Mouse (Mus musculus) CH12.LX (cell line): ENCODE results near the gene Nol10. TPM values are rescaled to one million over a fixed set of nuclear protein-coding genes. Genes with fewer than 3 reads are reported as not detected.

Experiments used
- DNase-seq: peaks from one replicate; pipeline ENCODE4 v3.0.0-alpha.2; 2013; ENCODE audit errors: extremely low read depth
- H3K27ac ChIP-seq: 2 replicates; pipeline ENCODE4 v1.5.1; 2012; ENCODE audit warnings: low read depth, mild to moderate bottlenecking, control low read depth, moderate library complexity; ENCODE audit not compliant: insufficient read depth
- H3K27me3 ChIP-seq: replicated peaks from 2 replicates; pipeline ENCODE3; 2012; ENCODE audit warnings: inconsistent platforms
- H3K36me3 ChIP-seq, 2 experiments: replicated peaks in 1 of 2; 2 replicates each; pipeline versions ENCODE3 to v1.6.1; 2012; ENCODE audit warnings: inconsistent platforms in 1 of 2, low read length in 1 of 2, mild to moderate bottlenecking in 1 of 2, mixed read lengths in 1 of 2, moderate library complexity in 1 of 2; ENCODE audit not compliant: control insufficient read depth in 1 of 2, insufficient read depth in 1 of 2
- H3K4me1 ChIP-seq, 2 experiments: 2 replicates each; pipeline ENCODE4 v1.6.1; 2012; ENCODE audit warnings: inconsistent platforms in 1 of 2, moderate library complexity in 1 of 2; ENCODE audit not compliant: insufficient read depth in 2 of 2, control insufficient read depth in 1 of 2
- H3K4me2 ChIP-seq: 2 replicates; pipeline ENCODE4 v1.6.1; 2012; ENCODE audit warnings: low read depth, mild to moderate bottlenecking, control low read depth; ENCODE audit not compliant: poor library complexity, insufficient read depth, severe bottlenecking
- H3K4me3 ChIP-seq, 3 experiments: fragments of 150-350 bp in 1 of 3; sonication (generic) in 1 of 3; replicated peaks in 1 of 3; 2 replicates each; pipeline versions ENCODE3 to v1.5.1; 2011 to 2012; ENCODE audit warnings: low read depth in 2 of 3, low read length in 2 of 3, mild to moderate bottlenecking in 2 of 3, moderate library complexity in 2 of 3, control low read depth in 1 of 3, improper control_type of control experiment in 1 of 3, inconsistent platforms in 1 of 3, mixed read lengths in 1 of 3; ENCODE audit not compliant: poor library complexity in 1 of 3
- H3K79me2 ChIP-seq: replicated peaks from 2 replicates; pipeline ENCODE4 v1.6.1; 2012; ENCODE audit warnings: mild to moderate bottlenecking, moderate library complexity; ENCODE audit not compliant: control insufficient read depth, poor library complexity, insufficient read depth, severe bottlenecking; ENCODE audit errors: extremely low read depth
- H3K9ac ChIP-seq: 2 replicates; pipeline ENCODE4 v1.6.1; 2012; ENCODE audit warnings: low read depth, mild to moderate bottlenecking, control low read depth, moderate library complexity; ENCODE audit not compliant: insufficient read depth
- H3K9me3 ChIP-seq: replicated peaks from 2 replicates; pipeline ENCODE3; 2012; ENCODE audit warnings: low read length, inconsistent platforms, mixed read lengths
- CTCF ChIP-seq, 2 experiments: IDR thresholded peaks in 1 of 2; conservative IDR thresholded peaks in 1 of 2; 2 replicates each; pipeline ENCODE4 v1.5.1; 2011 to 2012; ENCODE audit warnings: low read depth in 2 of 2, low read length in 2 of 2, improper control_type of control experiment in 1 of 2, inconsistent platforms in 1 of 2, mild to moderate bottlenecking in 1 of 2, moderate library complexity in 1 of 2
- E2F4 ChIP-seq: IDR thresholded peaks from 2 replicates; pipeline ENCODE4 v1.6.1; 2011; ENCODE audit warnings: low read depth, low read length, improper control_type of control experiment; ENCODE audit not compliant: insufficient replicate concordance
- GABPA ChIP-seq: IDR thresholded peaks from 2 replicates; pipeline ENCODE4 v1.6.1; 2012; ENCODE audit warnings: low read depth, low read length, improper control_type of control experiment, inconsistent platforms; ENCODE audit not compliant: insufficient replicate concordance
- IRF4 ChIP-seq: IDR thresholded peaks from 2 replicates; pipeline ENCODE4 v1.6.1; 2014; ENCODE audit warnings: low read depth, mild to moderate bottlenecking, inconsistent platforms, low read length, improper control_type of control experiment
- JUN ChIP-seq: IDR thresholded peaks from 2 replicates; pipeline ENCODE4 v1.6.1; 2011; ENCODE audit warnings: low read depth, mild to moderate bottlenecking, low read length, improper control_type of control experiment, moderate library complexity; ENCODE audit not compliant: insufficient read depth
- KAT2A ChIP-seq: IDR thresholded peaks from 2 replicates; pipeline ENCODE4 v1.6.1; 2012; ENCODE audit warnings: low read length, improper control_type of control experiment, inconsistent platforms; ENCODE audit not compliant: insufficient replicate concordance
- MAFK ChIP-seq: IDR thresholded peaks from 2 replicates; pipeline ENCODE4 v1.6.1; 2011; ENCODE audit warnings: low read length, improper control_type of control experiment; ENCODE audit not compliant: insufficient replicate concordance
- MAX ChIP-seq: IDR thresholded peaks from 2 replicates; pipeline ENCODE4 v1.6.1; 2011; ENCODE audit warnings: low read length, improper control_type of control experiment
- MEF2A ChIP-seq: IDR thresholded peaks from 2 replicates; pipeline ENCODE4 v1.6.1; 2014; ENCODE audit warnings: low read depth, mild to moderate bottlenecking, inconsistent platforms, low read length, improper control_type of control experiment, borderline replicate concordance
- MYC ChIP-seq: IDR thresholded peaks from 2 replicates; pipeline ENCODE4 v1.6.1; 2011; ENCODE audit warnings: low read depth, mild to moderate bottlenecking, improper control_type of control experiment, low read length
- NELFE ChIP-seq: IDR thresholded peaks from 2 replicates; pipeline ENCODE4 v1.6.1; 2011; ENCODE audit warnings: low read depth, low read length, improper control_type of control experiment
- POLR2A ChIP-seq: IDR thresholded peaks from 2 replicates; pipeline ENCODE4 v1.6.1; 2011; ENCODE audit warnings: low read depth, mild to moderate bottlenecking, improper control_type of control experiment, low read length
- POLR2AphosphoS2 ChIP-seq: IDR thresholded peaks from 2 replicates; pipeline ENCODE4 v1.6.1; 2011; ENCODE audit warnings: low read depth, low read length, improper control_type of control experiment
- RCOR1 ChIP-seq: conservative IDR thresholded peaks from 2 replicates; pipeline ENCODE4 v1.6.1; 2012; ENCODE audit warnings: low read depth, mild to moderate bottlenecking, inconsistent platforms, low read length, improper control_type of control experiment
- TBP ChIP-seq: conservative IDR thresholded peaks from 2 replicates; pipeline ENCODE4 v1.6.1; 2011; ENCODE audit warnings: low read depth, low read length, improper control_type of control experiment
- TCF12 ChIP-seq: IDR thresholded peaks from 2 replicates; pipeline ENCODE4 v1.6.1; 2014; ENCODE audit warnings: low read depth, mild to moderate bottlenecking, inconsistent platforms, low read length, improper control_type of control experiment
- USF1 ChIP-seq: IDR thresholded peaks from 2 replicates; pipeline ENCODE4 v1.6.1; 2014; ENCODE audit warnings: low read depth, mild to moderate bottlenecking, inconsistent platforms, low read length, improper control_type of control experiment
- USF2 ChIP-seq: conservative IDR thresholded peaks from 2 replicates; pipeline ENCODE4 v1.6.1; 2011; ENCODE audit warnings: low read depth, low read length, improper control_type of control experiment
- ZC3H11A ChIP-seq: IDR thresholded peaks from 2 replicates; pipeline ENCODE4 v1.6.1; 2012; ENCODE audit warnings: low read depth, mild to moderate bottlenecking, inconsistent platforms, low read length, improper control_type of control experiment
- ZKSCAN1 ChIP-seq: IDR thresholded peaks from 2 replicates; pipeline ENCODE4 v1.6.1; 2012; ENCODE audit warnings: low read depth, inconsistent platforms, low read length, improper control_type of control experiment, borderline replicate concordance
- ZNF384 ChIP-seq: IDR thresholded peaks from 2 replicates; pipeline ENCODE4 v1.6.1; 2012; ENCODE audit warnings: low read depth, low read length, improper control_type of control experiment, inconsistent platforms
- dilution Hi-C: fragments of 300-500 bp; cut with MboI; formaldehyde crosslinking; loops from 2 replicates; pipeline ENCODE4 v1.14.3; 2020; ENCODE audit warnings: low sequenced_read_pairs; ENCODE audit not compliant: extremely low pct_unique_long_range_greater_than_20kb, extremely low pct_ligation_motif_present
- in situ Hi-C: fragments of 300-500 bp; cut with MboI; formaldehyde crosslinking; loops from 3 replicates; pipeline ENCODE4 v1.14.3; 2019; ENCODE audit warnings: low sequenced_read_pairs, low pct_ligation_motif_present, low pct_unique_long_range_greater_than_20kb, mixed read lengths
- polyA plus RNA-seq: library from polyadenylated mRNA; unstranded; fragments of >175 nt; gene quantifications from 2 replicates; pipeline ENCODE4 v1.2.1, GENCODE M21; 2012; ENCODE audit warnings: low read depth; ENCODE audit not compliant: insufficient read length
- total RNA-seq, 2 experiments: library from RNA; depleted of rRNA; stranded (reverse); fragments of 300-350 nt in 1 of 2; fragments of >200 nt in 1 of 2; gene quantifications; 2 replicates each; pipeline ENCODE4 v1.2.3; 2012 to 2014

Gene Nol10
- total and polyA plus RNA-seq, 3 experiments, result 10.9 to 65.8 (median 14.5) TPM

DNA sequence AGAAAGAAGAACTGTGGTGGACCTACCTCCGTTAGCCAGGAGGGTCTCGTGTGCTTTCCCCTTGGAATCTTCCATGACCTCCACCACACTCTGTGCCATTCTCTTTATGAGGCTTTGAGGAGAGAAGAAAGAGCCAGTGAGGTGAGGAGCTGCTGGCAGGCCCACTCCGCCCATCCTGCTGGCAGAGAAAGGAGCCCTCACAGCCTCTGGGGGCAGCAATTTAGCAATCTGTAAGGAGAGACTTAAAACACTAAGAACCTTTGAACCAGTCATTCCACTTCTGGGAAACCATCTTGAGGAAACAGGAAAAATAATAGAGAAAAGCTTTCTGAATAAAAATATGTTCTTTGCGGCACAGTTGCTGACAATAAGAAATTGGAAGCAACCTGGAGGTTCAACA, 40.0 kb upstream of the Nol10 start:
- Histone ChIP-seq H3K9ac (no peak overlapping the region), H3K27ac (no peak overlapping the region), H3K27me3 (peaks cover 7% of the 10 kb centered on the region), H3K36me3 (no peaks in the 10 kb centered on the region), H3K4me1 (peaks cover 3 to 6% of the 10 kb centered on the region in 2 experiments; a peak in 2 of 4 replicates), H3K4me3 (no peak overlapping the region), H3K9me3 (no peaks in the 10 kb centered on the region), H3K79me2 (no peaks in the 10 kb centered on the region), H3K4me2 (no peak overlapping the region)
- in situ Hi-C loops (no loop called here), dilution Hi-C loops (no loop called here)
- DNase-seq, result no peak
- TF ChIP-seq USF2 (no peak), POLR2AphosphoS2 (no peak), TCF12 (no peak), ZC3H11A (no peak), TBP (no peak), ZNF384 (no peak)

DNA sequence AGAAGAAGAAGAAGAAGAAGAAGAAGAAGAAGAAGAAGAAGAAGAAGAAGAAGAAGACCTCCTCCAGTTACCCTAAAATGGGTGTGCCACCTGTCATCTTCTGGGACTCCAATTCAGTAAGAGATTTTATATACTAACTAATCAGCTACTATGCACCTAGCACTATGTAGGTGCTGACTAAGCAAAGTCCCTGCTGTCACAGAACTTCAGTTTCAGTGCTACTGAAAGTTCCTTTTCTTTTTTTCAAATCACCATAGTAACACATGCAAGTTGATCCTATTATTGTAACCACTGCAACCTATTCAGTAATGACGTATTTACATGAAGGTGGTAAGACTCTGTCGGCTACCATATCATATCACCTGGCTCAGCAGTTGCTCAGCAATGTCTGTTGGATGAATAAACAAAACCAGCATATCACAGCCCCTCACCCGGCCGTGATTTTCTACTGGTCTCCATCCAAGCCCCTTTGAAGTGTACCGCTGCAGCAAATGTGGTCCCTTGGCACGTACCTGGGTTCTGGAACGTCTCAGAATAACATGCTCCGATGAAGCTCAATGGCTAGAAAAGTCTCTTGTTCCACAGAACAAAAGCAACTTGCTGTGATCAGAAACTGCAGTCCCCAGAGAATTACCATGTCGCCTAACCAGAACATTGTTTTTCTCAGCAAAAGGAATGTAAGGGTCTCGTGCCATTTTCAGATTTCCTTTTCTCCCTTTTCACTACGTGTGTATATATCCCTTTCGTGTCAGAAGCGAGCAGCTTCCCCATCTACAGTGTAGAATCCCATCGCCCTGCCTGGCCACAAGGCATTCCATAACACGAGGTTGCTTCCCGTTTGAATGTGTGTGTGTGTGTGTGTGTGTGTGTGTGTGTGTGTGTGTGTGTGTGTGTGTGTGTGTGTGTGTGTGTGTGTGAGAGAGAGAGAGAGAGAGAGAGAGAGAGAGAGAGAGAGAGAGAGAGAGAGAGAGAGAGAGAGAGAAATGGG, 37.1 kb upstream of the Nol10 start:
- Histone ChIP-seq H3K79me2 (no peaks in the 10 kb centered on the region), H3K4me2 (peak overlapping the region; percentile 54), H3K36me3 (no peaks in the 10 kb centered on the region), H3K27ac (no peak overlapping the region), H3K27me3 (peaks cover 5% of the 10 kb centered on the region), H3K4me1 (peaks cover 3 to 13% of the 10 kb centered on the region in 2 experiments; a peak in 3 of 4 replicates), H3K9me3 (no peaks in the 10 kb centered on the region), H3K4me3 (no peak overlapping the region), H3K9ac (no peak overlapping the region)
- in situ Hi-C loops, result no loop called here
- no peak for DNase-seq
- dilution Hi-C loops, result no loop called here
- TF ChIP-seq ZNF384, result peak; percentile 27; the same call in 1 of the 2 replicates
- TF ChIP-seq IRF4, result no peak
- peak; percentile 78; the same call in 1 of the 2 replicates for TF ChIP-seq MAFK

DNA sequence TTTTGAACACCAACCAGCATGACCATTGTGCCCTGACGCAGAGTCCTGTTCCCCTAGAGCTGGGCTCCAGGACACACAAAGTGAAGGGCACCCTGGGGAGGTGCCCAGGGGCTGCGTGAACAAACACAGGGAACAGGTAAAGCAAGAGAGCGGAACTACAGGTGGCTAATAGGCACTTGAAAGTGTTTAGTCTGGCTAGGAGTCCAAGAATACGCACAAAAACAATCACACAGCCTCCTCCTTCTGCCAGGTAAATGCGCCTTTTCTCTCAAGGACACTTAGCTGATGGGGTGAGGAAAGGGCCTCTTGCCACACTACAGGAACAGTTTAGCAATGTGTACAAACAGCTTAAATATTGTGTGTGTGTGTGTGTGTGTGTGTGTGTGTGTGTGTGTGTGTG, 32.2 kb upstream of the Nol10 start:
- dilution Hi-C loops (no loop called here), in situ Hi-C loops (no loop called here)
- Histone ChIP-seq H3K36me3 (no peaks in the 10 kb centered on the region), H3K9me3 (no peaks in the 10 kb centered on the region), H3K4me2 (no peak overlapping the region), H3K27me3 (peaks cover 2% of the 10 kb centered on the region), H3K4me1 (peaks cover 3 to 10% of the 10 kb centered on the region in 2 experiments; a peak in 3 of 4 replicates), H3K4me3 (no peak overlapping the region), H3K9ac (no peak overlapping the region), H3K27ac (no peak overlapping the region), H3K79me2 (no peaks in the 10 kb centered on the region)
- no peak for DNase-seq
- TF ChIP-seq MYC (no peak), JUN (no peak), ZKSCAN1 (no peak), E2F4 (no peak), RCOR1 (no peak), CTCF (conservative IDR thresholded peaks at IDR 0.05 in 1 of 2, IDR thresholded peaks at IDR 0.05 in 1 of 2; ENCODE audit: low read depth in 2 of 2, low read length in 2 of 2) (no peak), MAX (no peak), POLR2A (no peak), KAT2A (no peak), GABPA (no peak), IRF4 (no peak), MEF2A (no peak), NELFE (no peak), USF1 (no peak), ZC3H11A (no peak)
